Mouse (Mus musculus) ES-E14 (cell line): ENCODE data around the gene Ppp1r15a. TPM values are rescaled to one million over a fixed set of nuclear protein-coding genes. Genes with fewer than 3 reads are reported as not detected.

Experiments
- DNase-seq: peaks from one replicate; pipeline ENCODE4 v3.0.0-alpha.2; 2013; ENCODE audit warnings: low read depth, low spot score
- H3K27ac ChIP-seq: 2 replicates; pipeline ENCODE4 v1.5.1; 2012; ENCODE audit warnings: low read depth, mild to moderate bottlenecking, low read length, moderate library complexity, mixed read lengths; ENCODE audit not compliant: poor library complexity, insufficient read depth, severe bottlenecking
- H3K36me3 ChIP-seq: 2 replicates; pipeline ENCODE4 v1.6.1; 2012; ENCODE audit warnings: mild to moderate bottlenecking, low read length, moderate library complexity, mixed read lengths; ENCODE audit not compliant: control insufficient read depth, poor library complexity, insufficient read depth, severe bottlenecking
- H3K4me1 ChIP-seq, 2 experiments: fragments of 150-350 bp in 1 of 2; sonication (generic) in 1 of 2; 2 replicates each; pipeline ENCODE4 v1.6.1; 2012; ENCODE audit warnings: low read length in 2 of 2, mild to moderate bottlenecking in 1 of 2, mixed read lengths in 1 of 2; ENCODE audit not compliant: control insufficient read depth in 2 of 2, insufficient read depth in 2 of 2, poor library complexity in 1 of 2
- H3K4me3 ChIP-seq, 2 experiments: fragments of 150-350 bp in 1 of 2; sonication (generic) in 1 of 2; 2 replicates each; pipeline ENCODE4 v1.5.1; 2012; ENCODE audit warnings: low read length in 2 of 2, low read depth in 1 of 2, mild to moderate bottlenecking in 1 of 2, mixed read lengths in 1 of 2; ENCODE audit not compliant: insufficient read depth in 1 of 2, poor library complexity in 1 of 2, severe bottlenecking in 1 of 2
- H3K9ac ChIP-seq: 2 replicates; pipeline ENCODE4 v1.6.1; 2012; ENCODE audit warnings: low read depth, mild to moderate bottlenecking, low read length, mixed read lengths; ENCODE audit not compliant: poor library complexity, insufficient read depth, severe bottlenecking
- H3K9me3 ChIP-seq: fragments of 150-350 bp; sonication (generic); 2 replicates; pipeline ENCODE4 v1.6.1; 2012; ENCODE audit warnings: low read depth, mild to moderate bottlenecking, low read length; ENCODE audit not compliant: control insufficient read depth, insufficient read depth
- CHD2 ChIP-seq: IDR thresholded peaks from 2 replicates; pipeline ENCODE4 v1.6.1; 2014; ENCODE audit warnings: mild to moderate bottlenecking, low read depth, low read length, inconsistent platforms
- HCFC1 ChIP-seq: IDR thresholded peaks from 2 replicates; pipeline ENCODE4 v1.6.1; 2012; ENCODE audit warnings: low read length, inconsistent platforms, borderline replicate concordance; ENCODE audit not compliant: insufficient read depth
- MAFK ChIP-seq: IDR thresholded peaks from 2 replicates; pipeline ENCODE4 v1.6.1; 2014; ENCODE audit warnings: mild to moderate bottlenecking, low read depth, low read length, inconsistent platforms; ENCODE audit not compliant: insufficient read depth
- ZC3H11A ChIP-seq: IDR thresholded peaks from 2 replicates; pipeline ENCODE4 v1.6.1; 2012; ENCODE audit warnings: low read depth, mild to moderate bottlenecking, inconsistent platforms, low read length, borderline replicate concordance
- ZNF384 ChIP-seq: IDR thresholded peaks from 2 replicates; pipeline ENCODE4 v1.6.1; 2012; ENCODE audit warnings: low read depth, low read length, inconsistent platforms
- in situ Hi-C, 2 experiments: fragments of 600-800 bp; cut with MboI; formaldehyde crosslinking; loops; one replicate each; pipeline ENCODE4 v1.15.1; 2025; ENCODE audit warnings: low sequenced_read_pairs in 2 of 2, inconsistent platforms in 1 of 2; ENCODE audit not compliant: unreplicated experiment in 2 of 2
- total RNA-seq: library from RNA; depleted of rRNA; stranded (reverse); fragments of 300-350 nt; gene quantifications from 2 replicates; pipeline ENCODE4 v1.2.3, GENCODE M21; 2012; rRNA removed

Gene Ppp1r15a
- total RNA-seq, result 31.4 and 37.9 TPM in 2 replicates

DNA sequence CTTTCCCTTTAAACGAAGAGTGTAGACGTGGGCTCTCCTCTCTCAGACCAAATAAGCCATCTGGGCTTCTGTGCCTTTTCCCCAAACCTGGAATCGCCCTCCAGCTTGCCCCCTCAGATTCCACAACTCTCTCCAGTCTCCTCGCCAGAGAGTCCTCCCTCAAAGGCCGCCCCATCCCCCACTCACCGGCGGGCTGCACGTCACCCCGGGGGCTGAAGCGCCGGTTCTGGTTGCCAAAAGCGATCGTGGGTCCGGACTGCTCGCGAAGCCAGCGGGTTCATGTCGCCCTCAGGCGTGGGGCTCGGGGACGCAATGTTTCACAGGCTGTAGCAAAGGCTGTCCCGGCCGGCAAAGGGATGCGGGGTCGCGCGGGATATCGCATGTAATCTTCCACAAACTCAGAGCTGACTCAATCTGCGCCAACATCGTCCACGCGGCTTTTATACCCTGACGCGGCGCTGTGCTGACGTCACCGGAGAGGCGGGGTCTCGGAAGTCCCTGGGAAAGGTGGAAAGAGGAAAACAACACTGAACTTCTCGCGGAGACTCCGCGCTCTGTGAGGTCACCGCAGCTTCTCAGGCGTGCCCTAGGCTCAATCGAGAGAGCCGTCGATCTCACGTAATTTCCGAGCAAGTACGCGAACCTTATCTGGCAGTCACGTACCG is at the start of gene Ppp1r15a, which contains the start of gene Plekha4:
TSS of gene Ppp1r15a (minus strand) at position 460 of the 665 bp plus-strand sequence.
TSS of gene Plekha4 (plus strand) at position 522 of the 665 bp plus-strand sequence.
- Histone ChIP-seq H3K9me3 (no peaks in the 10 kb centered on the region), H3K36me3 (peaks cover 18% of the 10 kb centered on the region), H3K9ac (peak within 1 kb of the TSS; percentile 97), H3K27ac (peak within 1 kb of the TSS; percentile 85), H3K4me1 (peaks cover 2 to 25% of the 10 kb centered on the region in 2 experiments; a peak in 2 of 4 replicates), H3K4me3 (peak within 1 kb of the TSS; percentile 92 to 95)
- TF ChIP-seq HCFC1 (no peak; the same call in 1 of the 2 replicates), CHD2 (peak; percentile 91)
- DNase-seq, result peak; percentile 88
- in situ Hi-C loops, result no loop called here

DNA sequence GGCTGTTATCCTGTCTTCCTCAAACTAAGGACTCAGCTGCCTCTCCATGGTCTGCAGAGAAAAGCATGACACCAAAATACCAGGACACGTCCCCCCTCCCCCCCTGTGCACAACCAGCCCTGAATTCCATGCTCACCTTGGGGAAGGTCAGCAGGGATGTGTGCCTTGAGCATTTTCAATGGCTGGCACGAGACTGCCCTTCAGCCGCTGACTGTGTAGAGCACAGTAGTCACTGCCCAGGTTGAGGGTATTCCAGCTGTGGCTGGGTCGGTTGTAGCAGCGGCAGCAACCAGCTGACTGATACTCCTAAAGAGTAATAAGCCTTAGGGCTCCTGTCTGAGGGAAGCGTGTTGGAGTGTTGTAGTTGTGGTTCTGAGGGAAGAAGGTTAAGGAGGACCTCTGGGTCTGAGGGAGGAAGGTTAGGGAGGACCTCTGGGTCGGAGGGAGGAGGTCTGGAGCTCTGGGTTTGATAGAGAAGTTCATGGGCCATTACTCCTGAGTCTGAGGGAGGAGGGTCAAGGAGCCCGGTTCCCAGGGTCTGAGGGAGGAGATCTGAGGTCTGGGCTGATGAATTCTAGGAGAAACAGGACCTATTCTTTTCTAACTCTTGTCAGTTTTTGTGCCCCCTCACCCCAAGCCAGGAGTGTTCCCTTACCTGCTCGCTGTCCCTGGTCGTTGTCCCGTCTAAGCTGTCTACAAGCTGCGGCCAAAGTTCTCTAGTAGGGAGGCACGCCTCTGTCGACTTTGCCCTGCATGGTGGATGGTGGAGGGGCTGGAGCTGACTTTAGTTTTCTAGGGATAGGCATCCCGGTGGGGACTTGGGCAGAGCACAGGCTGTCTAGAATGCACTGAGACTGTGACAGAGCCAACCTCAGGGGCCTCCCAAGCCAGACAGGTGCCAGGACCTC is 48.7 kb upstream of the Ppp1r15a start:
- in situ Hi-C loops, result no loop called here
- peak overlapping the region; percentile 50 for H3K9ac ChIP-seq
- H3K4me1 ChIP-seq, result peaks cover 7 to 33% of the 10 kb centered on the region in 2 experiments; a peak in 3 of 4 replicates
- no peaks in the 10 kb centered on the region for H3K9me3 ChIP-seq
- peak overlapping the region in 1 of 2 experiments; percentile 5; a peak in 1 of 4 replicates for H3K4me3 ChIP-seq
- no peak for DNase-seq
- TF ChIP-seq MAFK (no peak), ZNF384 (no peak), HCFC1 (no peak), CHD2 (no peak), ZC3H11A (no peak)
- H3K36me3 ChIP-seq, result peaks cover 14% of the 10 kb centered on the region
- peak overlapping the region; percentile 25; the same call in 1 of the 2 replicates for H3K27ac ChIP-seq

DNA sequence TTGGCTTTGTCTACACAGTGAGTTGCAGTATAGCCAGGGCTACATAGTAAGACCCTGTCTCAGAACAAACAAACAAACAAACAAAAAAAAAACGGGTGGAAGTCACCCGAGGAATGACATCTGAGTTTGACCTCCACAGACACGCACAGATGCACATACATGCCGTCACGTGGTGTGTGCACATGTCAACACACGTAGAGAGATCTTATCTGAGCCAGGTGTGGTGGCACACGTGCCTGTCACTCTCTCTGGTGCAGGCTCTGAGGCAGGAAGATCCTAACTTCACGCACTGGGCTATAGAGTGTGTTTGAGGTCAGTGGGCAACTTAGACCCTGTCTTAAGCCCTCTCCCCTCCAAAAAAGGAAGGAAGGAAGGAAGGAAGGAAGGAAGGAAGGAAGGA is 47.9 kb upstream of the Ppp1r15a start:
- Histone ChIP-seq H3K27ac (no peak overlapping the region), H3K9ac (no peak overlapping the region), H3K36me3 (peaks cover 14% of the 10 kb centered on the region), H3K9me3 (no peaks in the 10 kb centered on the region), H3K4me3 (no peak overlapping the region), H3K4me1 (peaks cover 7 to 33% of the 10 kb centered on the region in 2 experiments; a peak in 3 of 4 replicates)
- DNase-seq, result no peak
- TF ChIP-seq ZC3H11A, result no peak
- in situ Hi-C loops, result no loop called here

DNA sequence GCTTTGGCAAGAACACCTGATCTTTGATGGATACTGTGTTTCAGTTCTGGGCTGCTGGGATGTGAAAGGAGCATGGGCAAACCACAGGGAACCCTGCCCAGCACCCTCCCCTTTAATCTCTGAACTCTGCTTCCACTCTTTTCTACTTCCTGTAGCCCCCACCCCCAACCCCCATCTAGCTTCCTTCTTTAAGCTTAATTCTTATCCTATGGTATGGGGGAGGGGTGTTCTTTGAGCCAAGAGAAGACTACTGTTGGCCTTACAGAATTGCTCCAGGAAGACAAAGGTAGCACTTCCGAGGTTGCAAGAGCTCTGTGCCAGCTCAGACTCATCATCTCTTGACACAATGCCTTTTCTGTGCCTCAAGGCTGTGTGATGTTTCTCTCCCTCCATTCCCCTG is 45.9 kb upstream of the Ppp1r15a start:
- no peak overlapping the region for H3K4me3 ChIP-seq
- H3K27ac ChIP-seq, result no peak overlapping the region
- H3K4me1 ChIP-seq, result peaks cover 7 to 33% of the 10 kb centered on the region in 2 experiments; a peak in 3 of 4 replicates
- H3K36me3 ChIP-seq, result peaks cover 10% of the 10 kb centered on the region
- in situ Hi-C loops, result no loop called here
- no peak overlapping the region for H3K9ac ChIP-seq
- no peak for TF ChIP-seq MAFK
- TF ChIP-seq ZC3H11A, result no peak
- no peak for TF ChIP-seq ZNF384
- TF ChIP-seq CHD2, result no peak
- no peak for TF ChIP-seq HCFC1
- H3K9me3 ChIP-seq, result no peaks in the 10 kb centered on the region
- DNase-seq, result no peak
